ENCODE assay signal across 8 mouse cellular contexts in the genomic region with DNA sequence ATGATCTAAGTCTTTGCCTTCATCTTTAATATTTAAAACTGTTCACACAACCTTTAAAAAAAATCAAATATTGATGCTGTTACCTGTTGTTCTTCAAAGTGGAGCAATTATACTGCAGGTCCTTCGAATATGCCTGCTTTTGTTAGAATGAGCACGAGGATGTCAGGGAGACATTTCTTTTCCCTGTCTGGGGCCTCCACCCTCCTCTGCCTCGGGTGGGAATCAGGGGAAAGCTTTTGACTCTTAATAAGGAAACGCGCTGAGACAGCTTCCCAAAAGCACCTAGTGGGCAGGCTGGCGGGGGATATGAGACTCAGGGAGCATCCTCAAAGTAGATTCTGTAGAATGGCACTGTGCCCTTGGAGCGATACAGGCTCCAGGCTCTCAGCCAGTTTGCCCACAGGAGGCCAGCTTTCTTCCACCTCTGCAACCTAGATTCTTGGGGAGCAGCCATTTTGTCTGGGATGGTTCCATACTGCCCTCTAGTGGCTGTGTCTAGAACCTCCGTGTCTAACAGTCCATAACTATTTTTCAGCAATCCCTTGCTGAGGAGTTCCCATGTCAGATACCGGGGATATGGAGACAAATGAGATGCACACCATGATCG.
A peak's percentile ranks its signal among the peaks of the same experiment; 100 is the strongest.
DNase-seq lines count a peak whose midpoint lies in the region; ATAC-seq and TF ChIP-seq lines count a peak whose summit lies in the region.

No protein-coding gene starts in this region.

- in situ Hi-C loops in CH12.LX (cut with MboI; ENCODE audit: low pct_ligation_motif_present, low pct_unique_long_range_greater_than_20kb, low sequenced_read_pairs), result no loop called here

- H3K4me3 ChIP-seq in CH12.LX (replicated peaks in 1 of 3; ENCODE audit: low read depth in 2 of 3, low read length in 2 of 3, poor library complexity in 1 of 3), result no peak overlapping the region
- no peak overlapping the region for H3K4me3 ChIP-seq in embryonic facial prominence, embryonic 13.5 days
- H3K4me3 ChIP-seq in heart, embryonic 10.5 days, result no peak overlapping the region
- no peak overlapping the region for H3K4me3 ChIP-seq in liver, embryonic 14.5 days (ENCODE audit: insufficient read depth in 1 of 2, low read depth in 2 of 2, low read length in 2 of 2)

- TF ChIP-seq POLR2A in CH12.LX (IDR thresholded peaks at IDR 0.05; ENCODE audit: low read depth, low read length), result no peak

- no peaks in the 10 kb centered on the region for H3K9me3 ChIP-seq in CH12.LX (replicated peaks; ENCODE audit: low read length)
- no peaks in the 10 kb centered on the region for H3K9me3 ChIP-seq in embryonic facial prominence, embryonic 13.5 days
- no peaks in the 10 kb centered on the region for H3K9me3 ChIP-seq in heart, embryonic 10.5 days
- H3K9me3 ChIP-seq in liver, embryonic 14.5 days (ENCODE audit: control insufficient read depth, low read length), result no peaks in the 10 kb centered on the region

- peak; percentile 70 for DNase-seq in CH12.LX (ENCODE audit: extremely low read depth)
- DNase-seq in adrenal gland, postnatal 4 days (ENCODE audit: low spot score in 2 of 2), result peak; percentile 5 to 24
- DNase-seq in heart, embryonic 10.5 days (ENCODE audit: low spot score), result peak; percentile 74
- DNase-seq in kidney, postnatal 25 days, result peak; percentile 39 to 53
- no peak for DNase-seq in liver, embryonic 14.5 days (ENCODE audit: low read depth in 3 of 3, low spot score in 3 of 3)
- DNase-seq in ovary, postnatal 10 days (ENCODE audit: low spot score), result peak; percentile 41
- DNase-seq in urinary bladder, postnatal 4 days (ENCODE audit: low spot score in 2 of 2), result peak; percentile 26 to 61

- TF ChIP-seq EP300 in CH12.LX (IDR thresholded peaks at IDR 0.05; ENCODE audit: low read length), result no peak
- no peak for TF ChIP-seq EP300 in liver, embryonic 14.5 days (IDR thresholded peaks at IDR 0.05; ENCODE audit: low read depth)

- no peak overlapping the region for H3K9ac ChIP-seq in CH12.LX (ENCODE audit: insufficient read depth, low read depth)
- H3K9ac ChIP-seq in embryonic facial prominence, embryonic 13.5 days, result no peak overlapping the region
- no peak overlapping the region for H3K9ac ChIP-seq in liver, embryonic 14.5 days (replicated peaks)

- H3K27ac ChIP-seq in CH12.LX (ENCODE audit: insufficient read depth, low read depth), result no peak overlapping the region
- H3K27ac ChIP-seq in embryonic facial prominence, embryonic 13.5 days, result no peak overlapping the region
- H3K27ac ChIP-seq in heart, embryonic 10.5 days, result no peak overlapping the region
- no peak overlapping the region for H3K27ac ChIP-seq in liver, embryonic 14.5 days

- 34% methylated on average over 10 of the region's 10 CpGs for WGBS in embryonic facial prominence, embryonic 13.5 days
- 40% methylated on average over 10 of the region's 10 CpGs for WGBS in heart, embryonic 10.5 days
- WGBS in liver, embryonic 14.5 days (ENCODE audit: insufficient replicate concordance), result 45% methylated on average over 10 of the region's 10 CpGs

- no peaks in the 10 kb centered on the region for H3K36me3 ChIP-seq in CH12.LX (replicated peaks in 1 of 2; ENCODE audit: control insufficient read depth in 1 of 2, insufficient read depth in 1 of 2, low read length in 1 of 2)
- no peaks in the 10 kb centered on the region for H3K36me3 ChIP-seq in embryonic facial prominence, embryonic 13.5 days
- H3K36me3 ChIP-seq in heart, embryonic 10.5 days, result no peaks in the 10 kb centered on the region
- no peaks in the 10 kb centered on the region for H3K36me3 ChIP-seq in liver, embryonic 14.5 days (replicated peaks; ENCODE audit: control insufficient read depth, insufficient read depth, low read depth)

- TF ChIP-seq CTCF in CH12.LX (conservative IDR thresholded peaks at IDR 0.05 in 1 of 2, IDR thresholded peaks at IDR 0.05 in 1 of 2; ENCODE audit: low read depth in 2 of 2, low read length in 2 of 2), result peak; percentile 90
- peak; percentile 76 for TF ChIP-seq CTCF in liver, embryonic 14.5 days (IDR thresholded peaks at IDR 0.05; ENCODE audit: low read depth)

- ATAC-seq in embryonic facial prominence, embryonic 13.5 days (ENCODE audit: insufficient number of reproducible peaks, insufficient read depth, low FRiP score, low TSS enrichment, low read depth), result no peak
- no peak for ATAC-seq in liver, embryonic 14.5 days (ENCODE audit: insufficient read depth)

- TF ChIP-seq RAD21 in CH12.LX (IDR thresholded peaks at IDR 0.05; ENCODE audit: low read depth, low read length), result peak; percentile 85

- H3K79me2 ChIP-seq in CH12.LX (replicated peaks; ENCODE audit: control insufficient read depth, extremely low read depth, insufficient read depth, poor library complexity, severe bottlenecking), result no peaks in the 10 kb centered on the region

- no peak overlapping the region for H3K4me2 ChIP-seq in CH12.LX (ENCODE audit: insufficient read depth, low read depth, poor library complexity, severe bottlenecking)
- H3K4me2 ChIP-seq in embryonic facial prominence, embryonic 13.5 days, result peak overlapping the region; percentile 36
- H3K4me2 ChIP-seq in liver, embryonic 14.5 days (ENCODE audit: low read depth), result no peak overlapping the region

- dilution Hi-C loops in CH12.LX (cut with MboI; ENCODE audit: extremely low pct_ligation_motif_present, extremely low pct_unique_long_range_greater_than_20kb, low sequenced_read_pairs), result no loop called here

- H3K4me1 ChIP-seq in CH12.LX (ENCODE audit: control insufficient read depth in 1 of 2, insufficient read depth in 2 of 2), result peaks cover 3 to 5% of the 10 kb centered on the region in 2 experiments; a peak in 2 of 4 replicates
- H3K4me1 ChIP-seq in embryonic facial prominence, embryonic 13.5 days, result peaks cover 4% of the 10 kb centered on the region; the same call in 1 of the 2 replicates
- H3K4me1 ChIP-seq in heart, embryonic 10.5 days, result no peaks in the 10 kb centered on the region
- no peaks in the 10 kb centered on the region for H3K4me1 ChIP-seq in liver, embryonic 14.5 days (replicated peaks; ENCODE audit: control insufficient read depth in 2 of 2, insufficient read depth in 2 of 2, low read length in 1 of 2)

- H3K27me3 ChIP-seq in CH12.LX (replicated peaks), result peaks cover 18% of the 10 kb centered on the region
- no peaks in the 10 kb centered on the region for H3K27me3 ChIP-seq in embryonic facial prominence, embryonic 13.5 days
- no peaks in the 10 kb centered on the region for H3K27me3 ChIP-seq in heart, embryonic 10.5 days (ENCODE audit: insufficient read depth, poor library complexity, severe bottlenecking)
- H3K27me3 ChIP-seq in liver, embryonic 14.5 days (ENCODE audit: control insufficient read depth, insufficient read depth, low read length), result no peaks in the 10 kb centered on the region

TF ChIP-seq in CH12.LX, 34 proteins besides CTCF, POLR2A, EP300 and RAD21:
- TF ChIP-seq ZC3H11A (IDR thresholded peaks at IDR 0.05; ENCODE audit: low read depth, low read length) (peak; percentile 21; the same call in 1 of the 2 replicates), BHLHE40 (IDR thresholded peaks at IDR 0.05; ENCODE audit: low read depth, low read length) (no peak), GABPA (IDR thresholded peaks at IDR 0.05; ENCODE audit: insufficient replicate concordance, low read depth, low read length) (no peak), ZMIZ1 (IDR thresholded peaks at IDR 0.05; ENCODE audit: low read depth, low read length) (no peak), NELFE (IDR thresholded peaks at IDR 0.05; ENCODE audit: low read depth, low read length) (no peak; the same call in 1 of the 2 replicates), MAZ (IDR thresholded peaks at IDR 0.05; ENCODE audit: low read depth, low read length) (no peak), SMC3 (IDR thresholded peaks at IDR 0.05; ENCODE audit: low read depth, low read length) (peak; percentile 70), POLR2AphosphoS2 (IDR thresholded peaks at IDR 0.05; ENCODE audit: low read depth, low read length) (no peak), MEF2A (IDR thresholded peaks at IDR 0.05; ENCODE audit: borderline replicate concordance, low read depth, low read length) (no peak), HCFC1 (IDR thresholded peaks at IDR 0.05; ENCODE audit: low read depth, low read length) (no peak), USF2 (conservative IDR thresholded peaks at IDR 0.05; ENCODE audit: low read depth, low read length) (no peak)
TF ChIP-seq in CH12.LX: peak in this region for 2.

Comparison
In these comparisons a context has a peak if more than half of its experiments do, and no peak if none do; other contexts are left out.
1. DNase-seq: peak in CH12.LX (single experiment), adrenal gland, postnatal 4 days (2 of 2), heart, embryonic 10.5 days (single experiment), kidney, postnatal 25 days (2 of 2), ovary, postnatal 10 days (single experiment) and urinary bladder, postnatal 4 days (2 of 2); none in liver, embryonic 14.5 days (0 of 3).